Mouse (Mus musculus) left cerebral cortex, adult 2 months (tissue): ENCODE data around the gene Hspbp1. TPM values are rescaled to one million over a fixed set of nuclear protein-coding genes. Genes with fewer than 3 reads are reported as not detected.
A peak's percentile ranks its signal among the peaks of the same experiment; 100 is the strongest.

Source experiments
- DNase-seq, 2 experiments: peaks; one replicate each; pipeline ENCODE4 v3.0.0; 2021 to 2022; ENCODE audit warnings: low spot score in 2 of 2, mixed read lengths in 1 of 2; ENCODE audit errors: extremely low spot score in 1 of 2
- H3K27ac ChIP-seq: fragments of 200-600 bp; 2 replicates; pipeline ENCODE4 v1.8.1; 2022
- H3K4me3 ChIP-seq: fragments of 200-600 bp; 2 replicates; pipeline ENCODE4 v1.8.1; 2022
- CTCF ChIP-seq: fragments of 200-600 bp; IDR thresholded peaks from 2 replicates; pipeline ENCODE4 v1.8.1; 2022; ENCODE audit warnings: antibody characterized with exemption, mild to moderate bottlenecking, moderate library complexity
- intact Hi-C: fragments of 180-260 bp; cut with DNase I; formaldehyde crosslinking; loops from one replicate; pipeline ENCODE4 v1.15.1; 2025
- total RNA-seq, 2 experiments: library from RNA; stranded (reverse); gene quantifications; 2 replicates each; pipeline ENCODE4 v1.2.3; 2021

The Hspbp1 gene
- total RNA-seq, 2 experiments from 2014 or later = 99.9 to 102 TPM

DNA sequence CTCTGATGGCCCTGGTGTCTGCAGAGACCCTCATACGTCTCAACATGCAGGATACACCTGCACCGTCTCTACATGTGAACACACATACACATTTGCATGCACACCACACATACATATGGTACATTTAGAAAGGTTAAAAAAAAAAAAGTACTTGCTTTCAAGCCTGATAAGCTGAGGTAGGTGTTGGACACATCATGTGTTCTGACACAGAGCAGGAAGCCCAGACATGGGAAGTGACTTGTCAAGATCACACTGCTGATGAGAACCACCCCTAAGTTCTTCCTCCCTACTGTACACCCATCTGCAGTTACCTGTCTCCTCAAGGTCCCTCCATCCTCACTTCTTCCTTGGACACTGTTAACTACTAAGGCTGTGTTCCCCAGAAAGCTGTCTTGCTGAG is 58.9 kb downstream of the Hspbp1 start:
- DNase-seq = no peak
- H3K27ac ChIP-seq = no peak overlapping the region
- intact Hi-C loops = no loop called here
- no peak for TF ChIP-seq CTCF
- no peak overlapping the region for H3K4me3 ChIP-seq

DNA sequence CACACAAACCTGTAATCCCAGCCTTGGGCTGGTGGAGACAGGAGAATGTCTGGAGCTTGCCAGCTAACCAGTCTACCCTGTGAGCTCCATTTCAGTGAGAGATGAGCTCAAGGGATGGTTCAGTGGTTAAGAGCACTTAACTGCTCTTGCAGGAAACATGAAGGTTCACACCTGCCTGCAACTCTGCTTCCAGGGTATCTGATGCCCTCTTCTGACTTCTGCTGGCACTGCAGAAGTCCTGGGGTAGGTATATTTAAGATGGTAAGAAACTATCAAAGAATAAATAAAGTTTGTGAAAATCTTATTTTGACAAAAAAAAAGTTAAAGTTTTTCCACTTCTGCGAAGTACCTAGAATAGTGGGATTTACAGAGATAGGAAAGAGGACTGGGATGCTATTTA is 60.5 kb downstream of the Hspbp1 start:
- no peak for DNase-seq
- Histone ChIP-seq H3K27ac (no peak overlapping the region), H3K4me3 (no peak overlapping the region)
- peak; percentile 37 for TF ChIP-seq CTCF
- intact Hi-C loops = loop anchor here (5.0 kb wide), 1 partner anchor 62 kb away; no protein-coding TSS in a partner anchor

DNA sequence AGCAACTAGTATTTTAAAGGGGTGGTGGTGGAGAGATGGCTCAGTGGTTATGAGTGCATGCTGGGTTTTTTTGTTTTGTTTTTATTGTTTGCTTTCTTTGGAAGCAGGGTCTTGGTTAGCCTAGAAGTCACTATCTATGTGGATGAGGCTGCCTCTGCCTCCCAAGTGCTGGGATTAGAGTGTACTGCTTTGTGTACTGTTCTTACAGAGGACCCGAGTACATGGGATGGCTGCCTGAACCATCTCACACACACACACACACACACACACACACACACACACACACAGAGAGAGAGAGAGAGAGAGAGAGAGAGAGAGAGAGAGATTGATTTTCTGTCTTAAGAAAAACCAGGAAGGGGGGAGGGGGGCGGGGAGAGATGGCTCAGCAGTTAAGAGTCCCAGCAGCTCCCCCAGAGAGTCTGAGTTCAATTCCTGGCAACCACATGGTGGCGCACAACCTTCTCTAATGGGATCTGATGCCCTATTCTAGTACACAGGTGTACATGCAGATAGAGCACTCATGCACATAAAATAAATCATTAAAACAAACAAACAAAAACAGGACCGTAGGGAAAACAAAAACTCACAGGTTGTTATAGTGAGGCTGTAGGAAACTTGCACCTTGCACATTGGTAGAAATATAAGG is 61.2 kb downstream of the Hspbp1 start:
- Histone ChIP-seq H3K4me3 (no peak overlapping the region), H3K27ac (no peak overlapping the region)
- intact Hi-C loops = loop anchor here (5.0 kb wide), 1 partner anchor 61 kb away; no protein-coding TSS in a partner anchor
- DNase-seq = peak in 1 of 2 experiments; percentile 33
- peak; percentile 46 for TF ChIP-seq CTCF

DNA sequence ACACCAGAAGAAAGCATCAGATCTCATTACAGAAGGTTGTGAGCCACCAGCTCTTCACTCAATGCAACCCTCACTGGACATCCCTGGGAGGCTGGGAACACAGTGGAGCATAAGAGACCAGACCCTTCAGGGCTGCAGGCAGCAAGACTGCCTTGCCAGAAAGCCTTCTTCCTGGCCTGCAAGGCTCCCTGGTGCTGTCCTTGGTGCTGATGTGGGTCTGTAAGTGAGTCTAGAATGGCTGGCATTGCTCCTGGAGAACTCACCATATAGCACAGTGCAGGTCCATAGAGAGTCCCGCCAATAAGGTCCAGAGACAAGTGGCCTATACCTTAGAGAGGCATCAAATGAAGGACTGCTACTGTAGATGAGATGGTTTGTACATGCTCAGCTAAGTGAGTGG is 64.9 kb downstream of the Hspbp1 start:
- intact Hi-C loops = loop anchor here (5.0 kb wide), 1 partner anchor 58 kb away; no protein-coding TSS in a partner anchor
- no peak for TF ChIP-seq CTCF
- no peak for DNase-seq
- Histone ChIP-seq H3K27ac (no peak overlapping the region), H3K4me3 (no peak overlapping the region)

DNA sequence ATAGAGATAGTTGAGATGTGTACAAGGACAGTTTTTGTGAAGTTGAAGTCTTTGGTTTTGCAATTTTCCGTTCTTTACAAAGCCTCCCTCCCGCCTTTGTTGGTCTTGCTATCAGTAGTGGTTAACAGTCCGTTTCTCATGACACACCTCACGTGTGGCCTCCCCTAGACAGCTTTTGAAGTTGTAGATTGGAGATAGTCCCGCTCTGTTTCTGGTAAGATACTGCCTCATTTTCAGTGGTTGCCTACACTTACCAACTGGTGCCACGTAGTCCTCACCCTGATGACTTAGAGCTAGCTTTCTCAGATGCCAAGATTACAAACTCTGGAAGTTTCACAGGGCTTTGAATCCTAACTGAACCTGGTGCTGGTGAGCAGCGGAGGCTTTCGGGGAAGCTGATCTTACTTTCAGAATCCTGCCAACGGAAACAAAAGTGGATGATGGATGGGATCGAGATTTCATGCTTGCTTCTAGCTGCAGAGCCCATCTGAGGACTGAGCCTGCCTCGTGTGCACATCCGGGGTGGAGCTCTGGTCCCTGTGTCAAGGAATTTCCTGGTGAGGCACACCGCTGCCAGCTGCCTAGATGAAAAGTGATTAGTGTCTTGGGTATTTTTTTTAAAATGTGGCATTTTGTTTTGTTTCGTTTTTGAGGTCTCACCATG is 71.0 kb downstream of the Hspbp1 start:
- no peak for DNase-seq
- Histone ChIP-seq H3K27ac (no peak overlapping the region), H3K4me3 (no peak overlapping the region)
- intact Hi-C loops = no loop called here
- TF ChIP-seq CTCF = no peak

DNA sequence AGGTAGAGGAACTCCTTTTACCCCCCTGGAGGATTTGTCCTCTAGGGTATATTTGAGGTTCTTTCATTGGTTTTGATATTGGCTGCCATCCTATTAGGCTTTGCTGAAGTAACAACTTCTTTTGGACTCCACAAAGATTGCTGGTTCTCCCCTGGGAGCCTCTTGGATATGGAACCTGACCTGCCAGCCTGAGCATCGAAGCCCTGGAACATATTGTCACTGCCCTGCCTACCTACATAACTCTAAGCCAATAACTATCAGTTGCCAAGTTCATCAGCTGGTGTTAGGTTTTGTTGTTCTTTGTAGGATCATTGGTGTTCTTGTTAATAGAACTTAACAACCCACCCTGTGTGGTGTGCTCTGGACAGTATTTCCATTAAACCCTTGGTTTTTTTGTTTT is 71.9 kb downstream of the Hspbp1 start:
- intact Hi-C loops = no loop called here
- H3K27ac ChIP-seq = no peak overlapping the region
- TF ChIP-seq CTCF = no peak

DNA sequence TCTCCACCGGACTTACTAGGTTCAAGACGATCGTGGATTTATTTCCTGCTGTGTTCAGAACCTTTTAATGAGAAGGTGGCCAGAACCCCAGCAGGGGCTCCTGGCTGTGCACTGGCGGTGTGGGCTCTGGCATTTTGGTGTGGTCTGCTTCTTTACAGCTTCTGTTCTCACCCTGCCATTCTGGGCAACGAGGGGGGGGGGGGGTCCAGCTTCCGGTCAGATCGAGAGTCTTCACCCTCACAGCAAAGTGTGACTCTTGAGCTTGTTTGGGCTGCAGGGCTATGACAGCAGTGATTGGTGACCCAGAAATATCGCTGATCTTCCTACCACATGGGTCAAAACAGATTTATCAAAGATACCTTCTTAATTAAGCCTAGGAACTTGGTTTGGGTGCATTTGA is 72.5 kb downstream of the Hspbp1 start:
- TF ChIP-seq CTCF = no peak
- DNase-seq = no peak
- Histone ChIP-seq H3K4me3 (no peak overlapping the region), H3K27ac (no peak overlapping the region)
- intact Hi-C loops = no loop called here

More for the DNA sequence above, 71.9 kb downstream of the Hspbp1 start:
- DNase-seq = no peak
- no peak overlapping the region for H3K4me3 ChIP-seq

DNA sequence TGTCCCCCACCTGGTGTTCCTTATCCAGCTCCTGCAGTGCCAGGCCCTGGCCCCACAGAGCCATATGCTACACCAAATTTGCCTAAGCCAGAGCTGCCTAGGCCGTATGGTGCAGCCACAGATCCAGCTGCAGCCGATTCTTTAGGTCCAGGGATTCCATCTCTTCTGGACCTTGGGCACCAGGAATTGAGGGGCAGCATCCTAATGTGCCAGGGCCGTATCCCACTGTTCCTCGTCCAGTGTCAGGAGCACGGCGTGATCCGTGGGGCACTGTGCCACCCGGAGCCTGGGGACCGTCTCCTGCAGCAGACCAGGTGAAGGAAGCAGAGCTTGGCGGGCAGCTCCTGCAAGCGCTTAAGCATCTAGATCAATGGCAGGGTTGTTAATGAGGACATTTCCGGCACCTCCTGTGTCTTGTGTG is 72.9 kb downstream of the Hspbp1 start:
- Histone ChIP-seq H3K4me3 (no peak overlapping the region), H3K27ac (no peak overlapping the region)
- no peak for TF ChIP-seq CTCF
- DNase-seq = no peak
- intact Hi-C loops = no loop called here

DNA sequence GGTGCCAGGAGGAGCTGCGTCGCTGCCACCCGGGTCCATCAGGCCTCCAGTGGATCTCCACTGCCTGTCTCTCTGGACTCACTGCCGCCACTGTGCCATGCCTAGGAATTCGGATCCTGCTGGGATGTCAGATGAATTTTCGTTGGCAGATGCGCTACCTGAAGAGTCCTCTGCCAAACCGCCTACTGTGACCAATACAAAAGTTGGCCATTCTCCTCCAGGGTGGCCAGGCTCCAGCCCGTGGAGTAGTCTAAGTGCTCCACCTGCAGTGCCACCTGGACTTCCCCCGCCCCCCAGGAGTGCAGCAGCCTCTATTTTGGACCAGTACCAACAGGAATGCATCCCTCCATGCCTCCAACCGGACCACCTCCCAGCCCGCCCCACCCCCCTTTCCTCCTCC is 73.4 kb downstream of the Hspbp1 start:
- Histone ChIP-seq H3K4me3 (no peak overlapping the region), H3K27ac (no peak overlapping the region)
- DNase-seq = no peak
- TF ChIP-seq CTCF = no peak
- intact Hi-C loops = no loop called here

Other genes with a start within 250 kb of the Hspbp1 start
- gene Rdh13, start 239.4 kb downstream of the Hspbp1 start, total RNA-seq = 10 to 100 TPM; 25.1 to 29.3 TPM
- gene Eps8l1, start 224.4 kb downstream of the Hspbp1 start, total RNA-seq = 1 to 10 TPM; 5.3 to 5.4 TPM
- 100 to 1,000 TPM; 173 to 177 TPM for gene Ppp1r12c, start 183.4 kb downstream of the Hspbp1 start, total RNA-seq
- 1 to 10 TPM; 7.4 to 9.2 TPM for gene Tnnt1, start 168.7 kb downstream of the Hspbp1 start, total RNA-seq
- gene Tnni3, start 160.8 kb downstream of the Hspbp1 start, total RNA-seq = under 1 TPM; 0.84 to 0.96 TPM
- gene Dnaaf3, start 152.6 kb downstream of the Hspbp1 start, total RNA-seq = under 1 TPM; 0.20 to 0.49 TPM
- 100 to 1,000 TPM; 270 to 272 TPM for gene Syt5, start 137.5 kb downstream of the Hspbp1 start, total RNA-seq
- under 1 TPM; 0.35 to 0.43 TPM for gene Ptprh, start 81.0 kb downstream of the Hspbp1 start, total RNA-seq
- 10 to 100 TPM; 15.4 to 20.8 TPM for gene Tmem86b, start 53.6 kb downstream of the Hspbp1 start, total RNA-seq
- 100 to 1,000 TPM; 144 to 151 TPM for gene Ppp6r1, start 26.0 kb downstream of the Hspbp1 start, total RNA-seq
- gene Brsk1, start 5.5 kb upstream of the Hspbp1 start, total RNA-seq = 100 to 1,000 TPM; 425 to 440 TPM
- gene Tmem150b, start 40.2 kb upstream of the Hspbp1 start, total RNA-seq = not detected
- 10 to 100 TPM; 23.8 to 31.1 TPM for gene Kmt5c, start 55.0 kb upstream of the Hspbp1 start, total RNA-seq
- 1 to 10 TPM; 3.8 to 4.8 TPM for gene Cox6b2, start 68.0 kb upstream of the Hspbp1 start, total RNA-seq
- gene Fam71e2, start 86.2 kb upstream of the Hspbp1 start, total RNA-seq = not detected
- under 1 TPM; 0.36 to 0.58 TPM for gene Il11, start 97.8 kb upstream of the Hspbp1 start, total RNA-seq
- gene Tmem190, start 97.9 kb upstream of the Hspbp1 start, total RNA-seq = not detected
- gene Tmem238, start 104.6 kb upstream of the Hspbp1 start, total RNA-seq = 1 to 10 TPM; 2.5 to 4.0 TPM
- gene Rpl28, start 107.8 kb upstream of the Hspbp1 start, total RNA-seq = 100 to 1,000 TPM; 421 to 437 TPM
- 100 to 1,000 TPM; 104 to 117 TPM for gene Ube2s, start 127.5 kb upstream of the Hspbp1 start, total RNA-seq
- 100 to 1,000 TPM; 134 to 138 TPM for gene Shisa7, start 159.6 kb upstream of the Hspbp1 start, total RNA-seq
- gene Isoc2b, start 185.2 kb upstream of the Hspbp1 start, total RNA-seq = 1 to 10 TPM; 6.9 to 9.3 TPM
- 10 to 100 TPM; 11.3 to 12.6 TPM for gene Isoc2a, start 192.1 kb upstream of the Hspbp1 start, total RNA-seq
- under 1 TPM; 0.27 to 0.28 TPM for gene Gm36210, start 221.4 kb upstream of the Hspbp1 start, total RNA-seq
- 10 to 100 TPM; 15.8 to 16.4 TPM for gene Zfp628, start 230.1 kb upstream of the Hspbp1 start, total RNA-seq
- 100 to 1,000 TPM in 1 of 2 experiments, 10 to 100 TPM in 1; 99.7 to 109 TPM for gene Nat14, start 237.0 kb upstream of the Hspbp1 start, total RNA-seq
- 1 to 10 TPM; 2.8 to 4.4 TPM for gene Ssc5d, start 240.7 kb upstream of the Hspbp1 start, total RNA-seq